Mouse (Mus musculus) kidney, embryonic 15.5 days (tissue): ENCODE measurements at regions not wholly inside any gene's neighbourhood (a gene's known extent, or its start where the extent isn't known, plus 50 kb on each side); places are given as distances from the start of the nearest gene placed in this dataset.
"Not testable (repeated sequence)": the region's sequence is repeated elsewhere in the genome, so short reads cannot be mapped to it uniquely, and the experiment has no call there.

ENCODE experiments used
- ATAC-seq: fragments of 200-750 bp; cut with Nextera tagmentation; replicated peaks from 2 replicates; pipeline ENCODE4 v1.8.0; 2017; ENCODE audit warnings: moderate TSS enrichment; ENCODE audit not compliant: low FRiP score
- H3K27ac ChIP-seq: fragments of 300-500 bp; sonication (generic); 2 replicates; pipeline ENCODE4 v1.5.1; 2015; ENCODE audit warnings: mild to moderate bottlenecking, inconsistent platforms
- H3K27me3 ChIP-seq: fragments of 300-500 bp; sonication (generic); 2 replicates; pipeline ENCODE4 v1.6.1; 2015; ENCODE audit warnings: inconsistent platforms
- H3K36me3 ChIP-seq: fragments of 300-500 bp; sonication (generic); 2 replicates; pipeline ENCODE4 v1.6.1; 2015; ENCODE audit warnings: inconsistent platforms
- H3K4me1 ChIP-seq: fragments of 300-500 bp; sonication (generic); 2 replicates; pipeline ENCODE4 v1.6.1; 2015; ENCODE audit warnings: inconsistent platforms
- H3K4me2 ChIP-seq: fragments of 300-500 bp; sonication (generic); 2 replicates; pipeline ENCODE4 v1.6.1; 2015; ENCODE audit warnings: moderate library complexity, mild to moderate bottlenecking, inconsistent platforms
- H3K4me3 ChIP-seq: fragments of 300-500 bp; sonication (generic); replicated peaks from 2 replicates; pipeline ENCODE4 v1.5.1; 2015; ENCODE audit warnings: mild to moderate bottlenecking, inconsistent platforms
- H3K9ac ChIP-seq: fragments of 300-500 bp; sonication (generic); 2 replicates; pipeline ENCODE4 v1.6.1; 2015; ENCODE audit warnings: mild to moderate bottlenecking, inconsistent platforms
- H3K9me3 ChIP-seq: fragments of 300-500 bp; sonication (generic); replicated peaks from 2 replicates; pipeline ENCODE4 v1.6.1; 2016; ENCODE audit warnings: inconsistent platforms
- WGBS: fragments of 180-500 bp; shearing (Covaris S2); methylation state at CpG from one replicate; pipeline ENCODE4 v1.1.7; 2015; ENCODE audit warnings: mixed read lengths; 5-methylcytosine and 5-hydroxymethylcytosine counted together

DNA sequence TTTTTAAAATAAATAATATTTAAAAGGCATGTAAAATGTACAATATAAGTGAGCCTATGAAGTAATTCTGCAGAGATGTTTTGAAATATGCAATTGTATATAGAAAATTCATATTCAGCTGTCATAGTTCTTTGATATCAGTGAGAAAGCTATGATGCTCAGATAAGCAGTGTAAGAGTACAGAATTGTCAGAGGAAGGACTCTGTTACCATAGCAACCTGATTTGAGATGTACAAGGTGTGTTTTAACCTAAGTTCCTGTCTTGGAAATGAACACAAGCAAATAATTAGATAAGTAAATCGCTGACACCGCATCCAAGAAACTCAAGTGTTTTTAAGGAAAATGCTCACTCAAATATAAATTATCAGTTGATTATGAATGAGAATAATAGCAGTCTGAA is 271.8 kb downstream of the Gabrg2 start:
- H3K4me2 ChIP-seq, result no peak overlapping the region
- WGBS, result 98% methylated on average over 2 of the region's 2 CpGs
- no peaks in the 10 kb centered on the region for H3K36me3 ChIP-seq
- ATAC-seq, result no peak
- H3K9ac ChIP-seq, result no peak overlapping the region
- H3K4me3 ChIP-seq, result no peak overlapping the region
- H3K9me3 ChIP-seq, result no peaks in the 10 kb centered on the region
- H3K27ac ChIP-seq, result no peak overlapping the region
- no peaks in the 10 kb centered on the region for H3K27me3 ChIP-seq
- H3K4me1 ChIP-seq, result no peaks in the 10 kb centered on the region

GRCm38 (mm10) chr11:41716616-41717015 is 284.0 kb downstream of the Gabrg2 start:
- Histone ChIP-seq H3K4me1 (no peaks in the 10 kb centered on the region), H3K36me3 (no peaks in the 10 kb centered on the region), H3K27me3 (no peaks in the 10 kb centered on the region), H3K4me3 (no peak overlapping the region), H3K4me2 (no peak overlapping the region), H3K27ac (no peak overlapping the region), H3K9ac (no peak overlapping the region), H3K9me3 (no peaks in the 10 kb centered on the region)
- 90% methylated on average over 1 of the region's 1 CpGs for WGBS
- no peak for ATAC-seq

- no peak overlapping the region for H3K4me3 ChIP-seq
- no peak overlapping the region for H3K27ac ChIP-seq
- H3K4me1 ChIP-seq, result no peaks in the 10 kb centered on the region
- no peaks in the 10 kb centered on the region for H3K27me3 ChIP-seq
- H3K36me3 ChIP-seq, result no peaks in the 10 kb centered on the region
- ATAC-seq, result no peak
- no peaks in the 10 kb centered on the region for H3K9me3 ChIP-seq
- WGBS, result 70% methylated on average over 3 of the region's 3 CpGs
- no peak overlapping the region for H3K9ac ChIP-seq
- no peak overlapping the region for H3K4me2 ChIP-seq
Observed at GRCm38 (mm10) chr11:41690682-41691081, 310.0 kb downstream of the Gabrg2 start.

DNA sequence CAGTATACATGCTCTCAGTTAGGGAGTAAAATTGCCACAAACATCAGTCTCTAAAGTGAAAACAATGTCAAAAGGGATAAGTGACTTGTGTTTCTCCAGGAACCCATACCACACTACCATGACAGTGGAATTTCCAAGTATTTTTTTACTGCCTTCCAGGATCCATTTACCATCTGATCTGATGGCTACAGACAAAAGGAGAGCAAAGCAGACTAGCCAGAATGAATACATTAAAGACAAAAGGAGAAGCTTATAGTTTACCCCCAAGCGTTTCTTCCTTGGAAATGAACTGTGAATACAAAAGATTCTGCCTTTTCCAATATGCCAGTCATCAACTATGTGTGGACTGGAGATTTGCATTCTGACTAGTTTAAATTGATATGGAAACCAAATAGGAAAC is 317.7 kb downstream of the Gabrg2 start:
- no peak overlapping the region for H3K27ac ChIP-seq
- no peaks in the 10 kb centered on the region for H3K27me3 ChIP-seq
- whole genome bisulfite sequencing, result 82% methylated on average over 1 of the region's 1 CpGs
- no peaks in the 10 kb centered on the region for H3K4me1 ChIP-seq
- no peak for ATAC-seq
- H3K9me3 ChIP-seq, result no peaks in the 10 kb centered on the region
- H3K36me3 ChIP-seq, result no peaks in the 10 kb centered on the region
- no peak overlapping the region for H3K4me2 ChIP-seq
- H3K4me3 ChIP-seq, result no peak overlapping the region
- H3K9ac ChIP-seq, result no peak overlapping the region

DNA sequence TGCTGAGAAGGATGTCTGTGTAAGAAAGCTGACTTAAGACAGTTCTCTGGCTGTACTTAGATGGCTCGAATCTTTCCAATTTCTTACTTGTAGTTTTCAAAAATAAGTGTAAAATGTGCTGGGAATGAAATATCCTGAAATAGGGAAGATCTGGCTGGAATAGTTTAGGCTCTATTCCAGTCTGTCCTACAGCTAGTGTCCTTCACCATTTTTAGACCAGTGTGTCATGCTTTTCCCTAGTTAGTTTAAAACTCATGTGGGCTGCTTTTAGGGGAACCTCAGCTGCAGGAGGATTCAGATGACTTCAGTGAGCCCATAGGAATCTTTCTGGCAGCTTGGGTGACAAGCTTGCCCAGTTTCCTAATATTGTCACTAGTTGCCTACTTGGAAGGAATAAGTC is 348.1 kb downstream of the Gabrg2 start:
- H3K4me3 ChIP-seq, result no peak overlapping the region
- 79% methylated on average over 1 of the region's 1 CpGs for WGBS

GRCm38 (mm10) chr11:41645502-41645891 is 355.2 kb downstream of the Gabrg2 start:
- Histone ChIP-seq H3K4me3 (no peak overlapping the region), H3K9ac (no peak overlapping the region), H3K4me2 (peak overlapping the region; percentile 43; the same call in 1 of the 2 replicates), H3K27me3 (no peaks in the 10 kb centered on the region), H3K27ac (peak overlapping the region; percentile 88), H3K9me3 (no peaks in the 10 kb centered on the region), H3K36me3 (no peaks in the 10 kb centered on the region), H3K4me1 (peaks cover 16% of the 10 kb centered on the region)
- ATAC-seq, result peak; percentile 34
- 11% methylated on average over 4 of the region's 4 CpGs for whole genome bisulfite sequencing

More for the DNA sequence above, 348.1 kb downstream of the Gabrg2 start:
- Histone ChIP-seq H3K4me1 (no peaks in the 10 kb centered on the region), H3K27ac (no peak overlapping the region), H3K27me3 (no peaks in the 10 kb centered on the region), H3K36me3 (no peaks in the 10 kb centered on the region), H3K4me2 (no peak overlapping the region), H3K9me3 (no peaks in the 10 kb centered on the region), H3K9ac (no peak overlapping the region)
- no peak for ATAC-seq

DNA sequence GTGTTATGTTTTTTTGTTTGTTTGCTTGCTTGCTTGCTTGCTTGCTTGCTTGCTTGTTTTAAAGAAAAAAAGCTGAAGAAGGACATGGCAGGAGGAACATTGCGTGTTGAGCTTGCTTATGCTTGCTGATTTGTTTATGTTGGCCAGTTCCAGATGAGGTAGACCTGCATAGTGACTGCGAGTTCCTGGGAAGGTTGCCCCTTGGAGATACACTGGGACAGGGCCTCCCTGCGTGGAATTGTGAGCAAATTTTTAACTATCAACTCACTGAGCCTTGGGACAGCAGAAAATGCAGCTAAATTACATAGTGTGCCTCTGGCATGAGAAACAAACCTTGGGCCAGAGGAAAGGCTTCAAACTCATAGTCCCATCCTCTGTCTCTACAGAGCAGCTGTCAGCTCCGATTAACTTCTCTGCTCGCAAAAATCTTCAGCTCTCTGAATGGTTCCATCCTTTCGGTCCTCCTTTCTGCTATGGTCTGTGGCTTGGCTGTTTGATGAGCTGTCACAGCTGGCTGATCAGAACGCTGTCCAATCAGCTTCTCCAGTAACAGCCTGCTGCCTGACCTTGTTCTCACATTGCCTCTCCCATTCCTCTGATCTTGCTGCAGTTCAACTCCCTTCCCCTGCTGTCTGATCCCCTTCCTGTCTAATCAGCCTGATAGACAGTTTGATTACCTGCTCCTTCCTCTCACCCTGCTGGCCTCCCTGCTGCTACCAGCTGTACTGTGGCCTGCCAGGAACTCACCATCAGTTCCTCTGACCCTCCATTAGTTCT is 355.7 kb downstream of the Gabrg2 start:
- WGBS, result 6% methylated on average over 7 of the region's 7 CpGs
- H3K27ac ChIP-seq, result peak overlapping the region; percentile 88
- peak overlapping the region; percentile 43 for H3K4me2 ChIP-seq
- no peaks in the 10 kb centered on the region for H3K27me3 ChIP-seq
- ATAC-seq, result peak; percentile 99
- H3K9me3 ChIP-seq, result no peaks in the 10 kb centered on the region
- H3K9ac ChIP-seq, result no peak overlapping the region
- no peaks in the 10 kb centered on the region for H3K36me3 ChIP-seq
- H3K4me1 ChIP-seq, result peaks cover 16% of the 10 kb centered on the region
- H3K4me3 ChIP-seq, result no peak overlapping the region

DNA sequence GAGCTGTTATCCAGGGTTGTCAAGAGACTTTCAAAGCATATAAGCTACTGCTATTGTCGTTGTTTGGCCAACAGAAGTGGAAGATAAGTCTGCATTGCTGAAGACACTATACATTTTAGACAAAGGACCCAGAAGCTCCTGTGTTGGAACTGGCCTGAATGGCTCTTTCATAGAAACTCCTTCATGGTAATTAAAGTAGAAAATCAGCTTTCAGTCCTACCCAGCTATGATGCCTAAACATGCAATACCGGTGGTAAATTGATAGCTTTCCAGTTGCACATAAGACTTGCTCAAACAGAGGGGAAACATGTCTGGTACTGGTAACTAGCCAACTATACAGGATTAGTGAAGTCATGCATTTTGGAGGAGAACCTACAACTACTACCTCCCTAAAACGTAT is 356.6 kb downstream of the Gabrg2 start:
- Histone ChIP-seq H3K4me2 (no peak overlapping the region), H3K4me3 (no peak overlapping the region), H3K36me3 (no peaks in the 10 kb centered on the region), H3K9ac (no peak overlapping the region), H3K9me3 (no peaks in the 10 kb centered on the region), H3K27ac (peak overlapping the region; percentile 88), H3K27me3 (no peaks in the 10 kb centered on the region), H3K4me1 (peaks cover 16% of the 10 kb centered on the region)
- no peak for ATAC-seq
- 68% methylated on average over 3 of the region's 3 CpGs for WGBS

- Histone ChIP-seq H3K27ac (no peak overlapping the region), H3K4me1 (no peaks in the 10 kb centered on the region)
- 94% methylated on average over 1 of the region's 1 CpGs for WGBS
Observed at GRCm38 (mm10) chr11:41599006-41599405, 401.7 kb downstream of the Gabrg2 start.

GRCm38 (mm10) chr11:41598431-41598830 is 402.2 kb downstream of the Gabrg2 start:
- H3K36me3 ChIP-seq, result no peaks in the 10 kb centered on the region
- H3K27me3 ChIP-seq, result no peaks in the 10 kb centered on the region
- WGBS, result 29% methylated on average over 6 of the region's 6 CpGs
- no peak overlapping the region for H3K4me3 ChIP-seq
- H3K4me1 ChIP-seq, result no peaks in the 10 kb centered on the region
- H3K9ac ChIP-seq, result no peak overlapping the region
- no peak for ATAC-seq
- no peak overlapping the region for H3K27ac ChIP-seq
- no peaks in the 10 kb centered on the region for H3K9me3 ChIP-seq
- H3K4me2 ChIP-seq, result no peak overlapping the region

More at GRCm38 (mm10) chr11:41599006-41599405, 401.7 kb downstream of the Gabrg2 start:
- no peak for ATAC-seq
- H3K9me3 ChIP-seq, result no peaks in the 10 kb centered on the region
- H3K4me2 ChIP-seq, result no peak overlapping the region
- no peaks in the 10 kb centered on the region for H3K27me3 ChIP-seq
- H3K9ac ChIP-seq, result no peak overlapping the region
- H3K4me3 ChIP-seq, result no peak overlapping the region
- H3K36me3 ChIP-seq, result no peaks in the 10 kb centered on the region

- H3K9me3 ChIP-seq, ATAC-seq, H3K27me3 ChIP-seq, H3K27ac ChIP-seq, H3K4me3 ChIP-seq, H3K36me3 ChIP-seq, H3K9ac ChIP-seq, H3K4me1 ChIP-seq, H3K4me2 ChIP-seq: not testable (repeated sequence)
- 75% methylated on average over 4 of the region's 4 CpGs for WGBS
Observed at GRCm38 (mm10) chr11:41591426-41591825, 409.2 kb downstream of the Gabrg2 start.
